Mouse (Mus musculus): ENCODE results near the gene Taf13. TPM values are rescaled to one million over a fixed set of nuclear protein-coding genes. Genes with fewer than 3 reads are reported as not detected.
A peak's percentile ranks its signal among the peaks of the same experiment; 100 is the strongest.

Taf13 gene
- polyA plus RNA-seq, 1 experiment from 2014 or later, result 46.5 TPM

DNA sequence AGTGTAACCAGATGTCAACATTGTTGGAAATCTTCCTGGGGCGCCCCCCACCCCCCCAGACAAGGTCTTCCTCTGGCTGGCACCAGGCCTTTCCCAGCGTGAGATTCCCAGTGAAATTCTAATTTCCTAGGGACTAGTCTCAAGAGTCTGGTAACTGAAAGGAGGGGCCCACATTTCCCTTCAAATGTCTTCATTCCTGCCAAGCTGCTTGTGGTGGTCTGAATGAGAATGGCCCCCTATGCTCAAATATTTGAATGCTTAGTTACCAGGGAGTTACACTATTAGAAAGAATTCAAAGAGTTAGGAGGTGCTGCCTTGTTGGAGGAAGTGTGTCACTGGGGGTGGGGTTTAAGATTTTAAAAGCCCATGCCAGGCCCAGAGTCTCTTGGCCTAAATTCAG is 16.9 kb downstream of the Taf13 start:
- no peaks in the 10 kb centered on the region for H3K27me3 ChIP-seq (replicated peaks)
- H3K4me3 ChIP-seq (replicated peaks), result no peak overlapping the region
- H3K36me3 ChIP-seq, result no peaks in the 10 kb centered on the region
- no peak overlapping the region for H3K4me2 ChIP-seq
- no peak overlapping the region for H3K27ac ChIP-seq (replicated peaks)
- no peak overlapping the region for H3K9ac ChIP-seq (replicated peaks)
- no peaks in the 10 kb centered on the region for H3K9me3 ChIP-seq (replicated peaks)
- no peak for ATAC-seq (ENCODE audit: low FRiP score)
- WGBS, result 37% methylated on average over 2 of the region's 2 CpGs
- peaks cover 14% of the 10 kb centered on the region for H3K4me1 ChIP-seq

DNA sequence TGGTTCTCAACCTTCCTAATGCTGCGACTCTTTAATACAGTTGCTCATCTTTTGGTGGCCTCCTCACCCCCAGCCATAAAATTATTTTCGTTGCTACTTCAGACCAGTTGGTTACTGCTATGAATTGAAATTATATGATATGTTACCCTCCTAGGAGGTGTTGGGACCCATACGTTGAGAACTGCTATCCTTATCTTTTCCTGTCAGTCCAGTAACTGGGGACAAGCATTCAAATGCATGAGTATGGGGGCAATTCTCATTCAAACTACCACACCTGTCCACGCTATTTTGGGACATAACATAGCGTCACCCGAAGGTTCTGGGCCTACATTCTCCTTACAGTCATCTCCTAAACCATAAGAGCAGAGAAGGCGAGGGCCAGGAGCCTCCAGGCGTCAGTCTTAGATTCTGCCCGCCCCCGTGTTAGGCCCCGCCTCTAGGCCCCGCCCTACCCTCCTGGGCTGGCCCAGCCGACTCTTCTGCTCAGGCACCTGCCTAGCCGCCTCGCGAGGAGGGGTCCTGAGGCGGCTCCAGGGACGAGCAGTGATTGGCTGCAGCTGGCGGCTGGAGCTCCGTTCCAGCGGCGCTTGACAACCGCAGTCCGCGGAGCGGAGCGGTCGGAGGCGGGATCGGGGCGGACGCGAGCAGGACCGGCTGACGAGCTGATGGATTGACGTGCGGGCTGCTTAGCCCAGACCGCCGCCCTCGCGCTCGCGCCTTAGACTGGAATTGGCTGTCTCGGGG is 19.5 kb downstream of the Taf13 start, which contains the start of gene Wdr47:
Gene Wdr47, plus strand, starts transcription at position 494 of the 744 bp plus-strand sequence.
- H3K27ac ChIP-seq (replicated peaks), result peak within 1 kb of the TSS; percentile 96
- peaks cover 19% of the 10 kb centered on the region for H3K4me1 ChIP-seq
- H3K4me2 ChIP-seq, result peak within 1 kb of the TSS; percentile 74
- ATAC-seq (ENCODE audit: low FRiP score), result peak; percentile 99
- H3K4me3 ChIP-seq (replicated peaks), result peak within 1 kb of the TSS; percentile 94
- H3K36me3 ChIP-seq, result no peaks in the 10 kb centered on the region
- H3K9ac ChIP-seq (replicated peaks), result peak within 1 kb of the TSS; percentile 90
- 5% methylated on average over 44 of the region's 44 CpGs for WGBS
- H3K9me3 ChIP-seq (replicated peaks), result no peaks in the 10 kb centered on the region
- H3K27me3 ChIP-seq (replicated peaks), result no peaks in the 10 kb centered on the region

GRCm38 (mm10) chr3:108591530-108592522 is 20.3 kb downstream of the Taf13 start:
- H3K9ac ChIP-seq (replicated peaks), result peak overlapping the region; percentile 90
- H3K9me3 ChIP-seq (replicated peaks), result no peaks in the 10 kb centered on the region
- H3K4me3 ChIP-seq (replicated peaks), result peak overlapping the region; percentile 94
- ATAC-seq (ENCODE audit: low FRiP score), result peak; percentile 86
- under 1% methylated on average over 61 of the region's 61 CpGs for WGBS
- H3K4me1 ChIP-seq, result peaks cover 19% of the 10 kb centered on the region
- no peaks in the 10 kb centered on the region for H3K27me3 ChIP-seq (replicated peaks)
- peak overlapping the region; percentile 74 for H3K4me2 ChIP-seq
- peak overlapping the region; percentile 96 for H3K27ac ChIP-seq (replicated peaks)
- no peaks in the 10 kb centered on the region for H3K36me3 ChIP-seq

DNA sequence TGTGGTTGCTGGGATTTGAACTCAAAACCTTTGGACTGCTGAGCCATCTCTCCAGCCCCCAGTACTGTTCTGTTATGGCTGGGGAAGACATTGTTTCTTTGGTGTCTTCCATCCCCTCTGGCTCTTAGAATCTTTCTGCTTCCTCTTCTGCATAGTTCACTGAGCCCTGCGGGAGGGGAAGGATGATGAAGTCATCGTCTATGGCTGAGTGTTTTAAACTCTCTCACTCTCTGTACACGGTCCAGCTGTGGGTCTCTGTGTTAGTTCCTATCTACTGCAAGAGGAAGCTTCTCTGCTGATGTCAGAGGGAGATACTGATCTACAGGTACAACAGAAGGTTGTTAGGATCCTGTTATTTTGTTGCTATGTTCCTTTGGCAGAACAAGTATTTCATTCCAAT is 37.4 kb downstream of the Taf13 start:
- WGBS, result 69% methylated on average over 3 of the region's 3 CpGs
- Histone ChIP-seq H3K9ac (replicated peaks) (no peak overlapping the region), H3K36me3 (peaks cover 18% of the 10 kb centered on the region), H3K4me1 (no peaks in the 10 kb centered on the region), H3K9me3 (replicated peaks) (no peaks in the 10 kb centered on the region), H3K4me2 (no peak overlapping the region), H3K4me3 (replicated peaks) (no peak overlapping the region), H3K27me3 (replicated peaks) (no peaks in the 10 kb centered on the region), H3K27ac (replicated peaks) (no peak overlapping the region)
- no peak for ATAC-seq (ENCODE audit: low FRiP score)

Small RNAs within 50 kb of the gene (microRNA-seq; reads per million reads assigned to microRNA genes)
- gene Gm22860, result not detected

Other genes starting within 250 kb of the Taf13 start
- 0.15 and 0.19 TPM in 2 replicates for gene Mybphl, start 206.8 kb upstream of the Taf13 start, polyA plus RNA-seq (2015; fragmentation: Nextera tagmentation; extraction: Ambion mirVana)
- gene Psrc1, start 187.9 kb upstream of the Taf13 start, polyA plus RNA-seq (2015; fragmentation: Nextera tagmentation; extraction: Ambion mirVana), result 5.5 and 12.4 TPM in 2 replicates
- gene Celsr2, start 156.1 kb upstream of the Taf13 start, polyA plus RNA-seq (2015; fragmentation: Nextera tagmentation; extraction: Ambion mirVana), result 34.4 and 35.0 TPM in 2 replicates
- gene Sars, start 126.5 kb upstream of the Taf13 start, polyA plus RNA-seq (2015; fragmentation: Nextera tagmentation; extraction: Ambion mirVana), result 206 and 219 TPM in 2 replicates
- gene 1700013F07Rik, start 37.5 kb upstream of the Taf13 start, polyA plus RNA-seq (2015; fragmentation: Nextera tagmentation; extraction: Ambion mirVana), result 0.87 and 1.2 TPM in 2 replicates
- 12.1 and 15.8 TPM in 2 replicates for gene 5330417C22Rik, start 35.2 kb upstream of the Taf13 start, polyA plus RNA-seq (2015; fragmentation: Nextera tagmentation; extraction: Ambion mirVana)
- 46.3 and 47.5 TPM in 2 replicates for gene Tmem167b, start 9.2 kb upstream of the Taf13 start, polyA plus RNA-seq (2015; fragmentation: Nextera tagmentation; extraction: Ambion mirVana)
- 80.5 and 94.7 TPM in 2 replicates for gene Wdr47, start 19.6 kb downstream of the Taf13 start, polyA plus RNA-seq (2015; fragmentation: Nextera tagmentation; extraction: Ambion mirVana)
- gene Clcc1, start 82.2 kb downstream of the Taf13 start, polyA plus RNA-seq (2015; fragmentation: Nextera tagmentation; extraction: Ambion mirVana), result 34.1 and 44.1 TPM in 2 replicates
- 17.5 and 23.6 TPM in 2 replicates for gene Gpsm2, start 150.6 kb downstream of the Taf13 start, polyA plus RNA-seq (2015; fragmentation: Nextera tagmentation; extraction: Ambion mirVana)
- 0.10 TPM in 1 of 2 replicates, not detected in the other for gene Aknad1, start 168.0 kb downstream of the Taf13 start, polyA plus RNA-seq (2015; fragmentation: Nextera tagmentation; extraction: Ambion mirVana)

Measured in neural tube, embryonic 15.5 days (tissue).